Comparison of ENCODE assay signal across 13 mouse cellular contexts in genomic region chr12:77501466-77502240, GRCm38 (mm10).
DNase-seq lines count a peak whose midpoint lies in the region; ATAC-seq and TF ChIP-seq lines count a peak whose summit lies in the region.
"Had no signal": no experiment of that assay in that cellular context is flagged by ENCODE, and none has a peak within 500 bp of the region (broad histone marks: within the 10 kb centered on the region; RNA-seq: fewer than 3 reads in every experiment).

No protein-coding gene starts in this region.

- H3K36me3 ChIP-seq in liver, adult 2 months (ENCODE audit: control insufficient read depth, insufficient read depth, low read length), result no peaks in the 10 kb centered on the region
- H3K36me3 ChIP-seq in liver, embryonic 11.5 days (ENCODE audit: control insufficient read depth, insufficient read depth, low read length), result no peaks in the 10 kb centered on the region
- no peaks in the 10 kb centered on the region for H3K36me3 ChIP-seq in hindbrain, embryonic 16.5 days (ENCODE audit: control insufficient read depth, insufficient read depth, low read length)
- no peaks in the 10 kb centered on the region for H3K36me3 ChIP-seq in liver, postnatal 0 days (replicated peaks; ENCODE audit: insufficient read depth, low read length)
- H3K36me3 ChIP-seq in forebrain, embryonic 10.5 days (replicated peaks), result no peaks in the 10 kb centered on the region
- H3K36me3 ChIP-seq: stomach, embryonic 15.5 days had no signal

- TF ChIP-seq POLR2A in liver, adult 2 months (IDR thresholded peaks at IDR 0.05; ENCODE audit: extremely low read depth, insufficient read depth, low read length), result no peak

- 0 out of 2 replicates have a peak, but pooled peaks have one; percentile 40 for TF ChIP-seq EP300 in liver, postnatal 0 days (IDR thresholded peaks at IDR 0.05; ENCODE audit: low read depth)

- intact Hi-C loops in left cerebral cortex, adult 2 months (cut with DNase I), result no loop called here

- no peak for TF ChIP-seq CTCF in liver, adult 2 months (IDR thresholded peaks at IDR 0.05; ENCODE audit: low read depth, low read length)
- no peak for TF ChIP-seq CTCF in liver, postnatal 0 days (IDR thresholded peaks at IDR 0.05; ENCODE audit: low read depth)
- TF ChIP-seq CTCF in left cerebral cortex, adult 2 months (IDR thresholded peaks at IDR 0.05), result no peak

- H3K9ac ChIP-seq in liver, adult 2 months (ENCODE audit: low read depth, low read length), result no peak overlapping the region
- H3K9ac ChIP-seq in liver, embryonic 11.5 days (ENCODE audit: low read depth, low read length), result no peak overlapping the region
- H3K9ac ChIP-seq in hindbrain, embryonic 16.5 days (ENCODE audit: low read depth, low read length), result no peak overlapping the region
- H3K9ac ChIP-seq in liver, postnatal 0 days (replicated peaks), result no peak overlapping the region
- H3K9ac ChIP-seq: stomach, embryonic 15.5 days had no signal

- DNase-seq in cerebellum, postnatal 10 days, result peak; percentile 67 to 73
- DNase-seq in cerebellum, adult 8-10 months, result no peak
- DNase-seq in liver, adult 2 months (ENCODE audit: extremely low read depth, low read depth, low spot score), result peak; percentile 99
- DNase-seq in liver, embryonic 11.5 days (ENCODE audit: low spot score), result no peak
- peak; percentile 53 for DNase-seq in liver, postnatal 0 days
- DNase-seq in forebrain, embryonic 10.5 days (ENCODE audit: extremely low spot score, low spot score), result no peak
- DNase-seq in left cerebral cortex, adult 2 months (ENCODE audit: extremely low spot score in 1 of 2, low spot score in 2 of 2), result no peak
- DNase-seq: right cerebral cortex, adult 18-20 months had no signal

- H3K4me2 ChIP-seq in liver, embryonic 11.5 days, result no peak overlapping the region
- H3K4me2 ChIP-seq in hindbrain, embryonic 16.5 days (ENCODE audit: low read length), result no peak overlapping the region
- no peak overlapping the region for H3K4me2 ChIP-seq in liver, postnatal 0 days (ENCODE audit: low read depth, low read length)
- H3K4me2 ChIP-seq: stomach, embryonic 15.5 days had no signal

- H3K4me3 ChIP-seq in liver, adult 2 months (ENCODE audit: insufficient read depth, low read depth, low read length), result no peak overlapping the region
- H3K4me3 ChIP-seq in liver, embryonic 11.5 days (ENCODE audit: low read depth, low read length), result no peak overlapping the region
- H3K4me3 ChIP-seq in hindbrain, embryonic 16.5 days (ENCODE audit: low read length), result no peak overlapping the region
- no peak overlapping the region for H3K4me3 ChIP-seq in liver, postnatal 0 days (ENCODE audit: low read depth, low read length)
- H3K4me3 ChIP-seq in forebrain, embryonic 10.5 days, result no peak overlapping the region
- H3K4me3 ChIP-seq in left cerebral cortex, adult 2 months, result no peak overlapping the region
- H3K4me3 ChIP-seq: myocyte; stomach, embryonic 15.5 days had no signal

- no peaks in the 10 kb centered on the region for H3K79me2 ChIP-seq in liver, adult 2 months (ENCODE audit: control insufficient read depth, insufficient read depth, low read length)

- H3K27ac ChIP-seq in liver, adult 2 months (replicated peaks; ENCODE audit: insufficient read depth, low read depth, low read length), result peak overlapping the region; percentile 38
- H3K27ac ChIP-seq in liver, embryonic 11.5 days (ENCODE audit: low read depth, low read length), result no peak overlapping the region
- no peak overlapping the region for H3K27ac ChIP-seq in hindbrain, embryonic 16.5 days (ENCODE audit: low read depth, low read length)
- peak overlapping the region; percentile 90 for H3K27ac ChIP-seq in liver, postnatal 0 days (ENCODE audit: low read depth)
- no peak overlapping the region; the same call in 1 of the 2 replicates for H3K27ac ChIP-seq in forebrain, embryonic 10.5 days
- no peak overlapping the region for H3K27ac ChIP-seq in left cerebral cortex, adult 2 months
- H3K27ac ChIP-seq: stomach, embryonic 15.5 days had no signal

- no peak for ATAC-seq in liver, embryonic 11.5 days (replicated peaks; ENCODE audit: low FRiP score)
- peak; percentile 67; the same call in 1 of the 2 replicates for ATAC-seq in hindbrain, embryonic 16.5 days
- peak; percentile 78 for ATAC-seq in liver, postnatal 0 days
- ATAC-seq: CD4-positive, CD25-positive, alpha-beta regulatory T cell, adult 4 months; Patski had no signal

- H3K9me3 ChIP-seq in liver, embryonic 11.5 days (ENCODE audit: control insufficient read depth, low read length), result no peaks in the 10 kb centered on the region
- no peaks in the 10 kb centered on the region for H3K9me3 ChIP-seq in hindbrain, embryonic 16.5 days (ENCODE audit: control insufficient read depth, low read length)
- no peaks in the 10 kb centered on the region for H3K9me3 ChIP-seq in liver, postnatal 0 days (ENCODE audit: low read length)
- no peaks in the 10 kb centered on the region for H3K9me3 ChIP-seq in forebrain, embryonic 10.5 days
- H3K9me3 ChIP-seq: stomach, embryonic 15.5 days had no signal

- 8% methylated on average over 7 of the region's 7 CpGs for WGBS in liver, adult 2 months
- WGBS in liver, embryonic 11.5 days, result 60% methylated on average over 7 of the region's 7 CpGs
- 50% methylated on average over 7 of the region's 7 CpGs for WGBS in hindbrain, embryonic 16.5 days
- WGBS in liver, postnatal 0 days (ENCODE audit: insufficient replicate concordance), result 44% methylated on average over 7 of the region's 7 CpGs
- WGBS in forebrain, embryonic 10.5 days, result 70% methylated on average over 7 of the region's 7 CpGs

- H3K27me3 ChIP-seq in liver, adult 2 months (ENCODE audit: control insufficient read depth, insufficient read depth, low read length), result no peaks in the 10 kb centered on the region
- H3K27me3 ChIP-seq in liver, embryonic 11.5 days (replicated peaks; ENCODE audit: control insufficient read depth, insufficient read depth, low read length), result no peaks in the 10 kb centered on the region
- no peaks in the 10 kb centered on the region for H3K27me3 ChIP-seq in hindbrain, embryonic 16.5 days (replicated peaks; ENCODE audit: control insufficient read depth, insufficient read depth, low read length)
- H3K27me3 ChIP-seq in liver, postnatal 0 days (ENCODE audit: insufficient read depth, low read length), result no peaks in the 10 kb centered on the region
- H3K27me3 ChIP-seq in forebrain, embryonic 10.5 days (ENCODE audit: poor library complexity, severe bottlenecking), result no peaks in the 10 kb centered on the region
- H3K27me3 ChIP-seq: Patski; stomach, embryonic 15.5 days had no signal

- peaks cover 15% of the 10 kb centered on the region for H3K4me1 ChIP-seq in liver, adult 2 months (ENCODE audit: control insufficient read depth, insufficient read depth, low read length)
- H3K4me1 ChIP-seq in liver, embryonic 11.5 days (replicated peaks; ENCODE audit: control insufficient read depth, insufficient read depth, low read length), result no peaks in the 10 kb centered on the region
- H3K4me1 ChIP-seq in hindbrain, embryonic 16.5 days (ENCODE audit: control insufficient read depth, insufficient read depth, low read depth, low read length), result no peaks in the 10 kb centered on the region
- H3K4me1 ChIP-seq in liver, postnatal 0 days (ENCODE audit: insufficient read depth), result peaks cover 21% of the 10 kb centered on the region
- H3K4me1 ChIP-seq in forebrain, embryonic 10.5 days, result peaks cover 12% of the 10 kb centered on the region; the same call in 1 of the 2 replicates
- H3K4me1 ChIP-seq: stomach, embryonic 15.5 days had no signal

Comparison
In these comparisons a context has a peak if more than half of its experiments do, and no peak if none do; other contexts are left out.
1. DNase-seq: peak in cerebellum, postnatal 10 days (2 of 2), liver, adult 2 months (single experiment) and liver, postnatal 0 days (single experiment); none in cerebellum, adult 8-10 months (single experiment), liver, embryonic 11.5 days (single experiment), forebrain, embryonic 10.5 days (single experiment) and left cerebral cortex, adult 2 months (0 of 2).
2. H3K27ac ChIP-seq: peak in liver, adult 2 months (single experiment) and liver, postnatal 0 days (single experiment); none in liver, embryonic 11.5 days (single experiment), hindbrain, embryonic 16.5 days (single experiment), forebrain, embryonic 10.5 days (single experiment) and left cerebral cortex, adult 2 months (single experiment).